Mouse (Mus musculus) kidney, postnatal 0 days (tissue): ENCODE results near the gene Dhx16. TPM values are rescaled to one million over a fixed set of nuclear protein-coding genes. Genes with fewer than 3 reads are reported as not detected.

Experiments used
- ATAC-seq: fragments of 200-750 bp; cut with Nextera tagmentation; replicated peaks from 2 replicates; pipeline ENCODE4 v1.8.0; 2017; ENCODE audit warnings: low read depth, moderate number of reproducible peaks, moderate TSS enrichment, moderate library complexity; ENCODE audit not compliant: low FRiP score
- DNase-seq: peaks from one replicate; pipeline ENCODE4 v3.0.0-alpha.2; 2016; ENCODE audit warnings: low spot score
- H3K27ac ChIP-seq: fragments of 300-500 bp; sonication (generic); 2 replicates; pipeline ENCODE4 v1.5.1; 2014; ENCODE audit warnings: mild to moderate bottlenecking
- H3K27me3 ChIP-seq: fragments of 300-500 bp; sonication (generic); 2 replicates; pipeline ENCODE4 v1.6.1; 2014; ENCODE audit warnings: low read length, mixed read lengths; ENCODE audit not compliant: insufficient read depth
- H3K36me3 ChIP-seq: fragments of 300-500 bp; sonication (generic); 2 replicates; pipeline ENCODE4 v1.6.1; 2014; ENCODE audit warnings: low read length, mixed read lengths; ENCODE audit not compliant: insufficient read depth
- H3K4me1 ChIP-seq: fragments of 300-500 bp; sonication (generic); replicated peaks from 2 replicates; pipeline ENCODE4 v1.6.1; 2014; ENCODE audit warnings: antibody characterized with exemption, low read length, mixed read lengths; ENCODE audit not compliant: insufficient read depth
- H3K4me2 ChIP-seq: fragments of 300-500 bp; sonication (generic); 2 replicates; pipeline ENCODE4 v1.6.1; 2014; ENCODE audit warnings: mild to moderate bottlenecking, low read length, moderate library complexity, mixed read lengths
- H3K4me3 ChIP-seq: fragments of 300-500 bp; sonication (generic); replicated peaks from 2 replicates; pipeline ENCODE4 v1.5.1; 2014; ENCODE audit warnings: low read depth, low read length
- H3K9ac ChIP-seq: fragments of 300-500 bp; sonication (generic); 2 replicates; pipeline ENCODE4 v1.6.1; 2014; ENCODE audit warnings: low read depth, low read length
- H3K9me3 ChIP-seq: fragments of 300-500 bp; sonication (generic); replicated peaks from 2 replicates; pipeline ENCODE4 v1.6.1; 2016; ENCODE audit warnings: low read length, inconsistent platforms, mixed read lengths
- CTCF ChIP-seq: IDR thresholded peaks from 2 replicates; pipeline ENCODE4 v1.5.1; 2016; ENCODE audit warnings: antibody characterized with exemption, low read depth, mild to moderate bottlenecking, moderate library complexity
- WGBS: fragments of 180-500 bp; shearing (Covaris S2); extraction: QIAGEN DNeasy Blood & Tissue Kit; methylation state at CpG from one replicate; pipeline ENCODE4 v1.1.7; 2014; 5-methylcytosine and 5-hydroxymethylcytosine counted together
- polyA plus RNA-seq: library from polyadenylated mRNA; unstranded; fragments of >200 nt; fragmentation: Nextera tagmentation; extraction: Ambion mirVana; gene quantifications from 2 replicates; pipeline ENCODE4 v1.2.1, GENCODE M21; 2015

The Dhx16 gene
- polyA plus RNA-seq, 1 experiment from 2014 or later = 29.2 TPM

DNA sequence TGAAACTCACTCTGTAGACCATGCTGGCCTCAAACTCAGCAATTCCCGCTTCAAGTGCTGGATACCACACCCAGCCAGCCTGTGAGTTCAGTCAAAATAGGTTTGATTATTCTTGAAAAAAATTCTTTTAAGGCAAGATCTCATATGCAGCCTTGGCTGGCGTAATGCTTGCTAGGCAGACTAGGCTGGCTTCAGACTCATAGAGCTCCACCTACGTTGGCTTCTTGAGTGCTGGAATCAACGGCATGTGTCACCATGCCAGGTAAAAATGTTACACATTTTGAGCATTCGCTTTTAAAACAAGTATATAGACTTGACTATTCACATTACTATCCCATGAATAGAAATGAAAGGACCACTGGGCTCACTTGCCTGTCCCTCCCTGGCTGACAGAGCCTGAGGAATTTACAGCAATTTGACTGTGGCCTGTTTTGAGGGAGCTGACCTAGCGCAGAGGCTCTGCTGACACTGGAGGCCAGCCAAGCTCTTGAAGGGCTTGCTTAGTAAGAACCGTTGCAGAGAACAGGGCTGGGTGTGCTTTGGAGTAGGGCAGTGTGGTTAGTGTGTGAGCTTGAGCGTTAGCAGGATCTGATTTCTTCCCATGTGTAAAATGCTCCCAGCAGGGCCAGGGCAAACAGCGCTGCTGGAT is 23.8 kb downstream of the Dhx16 start:
- Histone ChIP-seq H3K27me3 (no peaks in the 10 kb centered on the region), H3K9me3 (no peaks in the 10 kb centered on the region), H3K9ac (no peak overlapping the region), H3K27ac (no peak overlapping the region), H3K4me3 (no peak overlapping the region), H3K4me2 (no peak overlapping the region), H3K4me1 (no peaks in the 10 kb centered on the region), H3K36me3 (peaks cover 19% of the 10 kb centered on the region)
- TF ChIP-seq CTCF = no peak
- ATAC-seq (no peak), DNase-seq (peak; percentile 50)
- 72% methylated on average over 9 of the region's 9 CpGs for WGBS

DNA sequence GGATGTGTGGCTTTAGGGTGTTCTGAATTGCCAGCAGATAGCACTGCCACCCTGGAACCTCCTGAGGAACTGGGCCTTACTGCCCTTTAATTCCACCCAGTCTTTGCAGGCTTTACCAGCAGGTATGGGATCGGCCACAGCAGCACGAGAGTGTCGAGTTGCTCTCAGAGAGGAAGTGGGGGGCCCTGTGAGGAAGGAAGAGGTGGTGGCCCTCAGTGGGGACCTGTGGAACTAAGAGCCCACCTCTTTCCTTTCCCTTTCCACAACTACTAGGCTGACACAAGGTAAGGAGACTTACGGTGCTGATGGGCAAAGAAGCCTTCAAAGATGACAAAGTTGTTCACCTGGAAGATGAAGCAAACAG is 24.4 kb downstream of the Dhx16 start:
- no peak for ATAC-seq
- Histone ChIP-seq H3K4me3 (no peak overlapping the region), H3K36me3 (peaks cover 19% of the 10 kb centered on the region), H3K9ac (no peak overlapping the region), H3K9me3 (no peaks in the 10 kb centered on the region), H3K27ac (no peak overlapping the region), H3K27me3 (no peaks in the 10 kb centered on the region), H3K4me1 (peaks cover 2% of the 10 kb centered on the region; the same call in 1 of the 2 replicates), H3K4me2 (no peak overlapping the region)
- no peak for DNase-seq
- WGBS = 57% methylated on average over 4 of the region's 4 CpGs
- no peak for TF ChIP-seq CTCF

DNA sequence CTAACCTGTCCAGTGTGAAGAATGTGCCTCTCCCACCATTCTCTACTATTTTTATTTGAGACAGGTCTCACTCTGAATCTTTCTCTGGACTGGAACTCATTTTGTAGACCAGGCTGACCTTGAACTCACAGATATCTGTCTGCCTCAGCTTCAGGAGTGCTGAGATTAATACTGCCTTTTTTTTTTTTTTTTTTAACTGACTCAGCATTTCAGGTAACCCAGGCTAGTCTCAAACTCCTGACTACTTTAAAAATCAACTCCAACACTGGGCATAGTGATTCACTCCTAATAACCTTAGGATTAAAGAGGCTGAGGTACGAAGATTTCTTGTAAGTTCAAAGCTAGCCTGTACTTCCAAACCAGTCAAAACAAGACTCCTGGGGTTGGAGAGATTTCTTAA is 26.0 kb downstream of the Dhx16 start:
- Histone ChIP-seq H3K36me3 (peaks cover 11% of the 10 kb centered on the region; the same call in 1 of the 2 replicates), H3K9ac (no peak overlapping the region), H3K27ac (no peak overlapping the region), H3K4me2 (no peak overlapping the region), H3K27me3 (no peaks in the 10 kb centered on the region), H3K4me3 (no peak overlapping the region), H3K4me1 (peaks cover 8% of the 10 kb centered on the region; the same call in 1 of the 2 replicates), H3K9me3 (no peaks in the 10 kb centered on the region)
- ATAC-seq = no peak
- WGBS = 97% methylated on average over 1 of the region's 1 CpGs
- TF ChIP-seq CTCF = no peak
- no peak for DNase-seq

DNA sequence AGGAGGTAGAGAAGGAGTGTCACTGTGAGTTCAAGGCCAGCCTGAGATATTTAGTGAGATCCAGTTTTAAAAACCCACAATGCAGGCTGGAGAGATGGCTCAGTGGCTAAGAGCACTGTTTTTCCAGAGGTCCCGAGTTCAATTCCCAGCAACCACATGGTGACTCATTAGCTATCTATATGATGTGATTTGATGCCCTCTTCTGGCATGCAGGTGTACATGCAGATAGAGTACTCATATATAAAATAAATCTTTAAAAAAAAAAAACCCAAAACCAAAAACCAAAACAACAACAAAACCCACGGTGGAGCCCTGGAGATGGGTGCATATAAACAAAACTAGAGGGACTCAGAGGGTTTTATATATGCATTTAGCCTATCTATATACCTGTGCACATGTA is 28.0 kb downstream of the Dhx16 start:
- peaks cover 16% of the 10 kb centered on the region; the same call in 1 of the 2 replicates for H3K36me3 ChIP-seq

DNA sequence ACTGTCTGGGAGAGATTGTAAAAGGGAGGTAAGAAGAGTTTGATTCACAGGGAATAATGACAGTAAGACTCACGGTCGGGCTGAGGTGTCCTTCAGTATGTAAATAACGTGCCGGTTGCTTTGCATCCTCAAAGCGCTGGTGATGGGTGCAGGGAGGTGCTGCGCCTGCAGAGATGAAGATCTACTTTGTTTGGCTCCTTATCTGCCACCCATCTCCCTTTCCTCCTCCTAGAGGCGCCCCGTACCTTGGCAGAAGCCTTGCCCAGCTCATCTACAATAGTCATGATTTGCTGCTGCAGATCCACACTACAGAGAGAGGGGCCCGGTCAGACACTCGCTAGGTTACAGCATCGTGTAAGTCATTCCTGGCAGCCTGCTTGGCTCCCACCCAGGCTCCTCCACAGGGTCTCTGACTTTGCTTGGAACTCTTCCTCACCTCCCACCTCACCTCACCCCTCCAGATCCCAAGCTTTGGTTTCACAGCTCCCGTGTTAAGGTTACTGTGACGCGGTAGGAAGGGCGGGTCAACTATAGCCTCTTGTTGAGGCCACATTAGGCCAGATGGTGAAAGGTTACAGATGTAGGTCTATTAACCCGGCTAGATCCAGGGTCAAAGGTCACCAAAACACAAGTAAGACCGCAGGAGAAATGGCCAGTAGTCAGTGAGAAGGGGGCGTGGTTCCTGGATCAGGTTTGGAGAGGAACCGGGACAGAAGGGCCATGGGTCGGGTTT is 29.7 kb downstream of the Dhx16 start:
- H3K4me3 ChIP-seq = peak overlapping the region; percentile 65
- WGBS = 16% methylated on average over 20 of the region's 20 CpGs
- peak overlapping the region; percentile 38 for H3K27ac ChIP-seq
- no peaks in the 10 kb centered on the region for H3K9me3 ChIP-seq
- DNase-seq (no peak), ATAC-seq (peak; percentile 5; the same call in 1 of the 2 replicates)
- H3K4me1 ChIP-seq = peaks cover 8% of the 10 kb centered on the region; the same call in 1 of the 2 replicates
- H3K4me2 ChIP-seq = peak overlapping the region; percentile 88
- H3K36me3 ChIP-seq = peaks cover 19% of the 10 kb centered on the region; the same call in 1 of the 2 replicates
- H3K9ac ChIP-seq = peak overlapping the region; percentile 68
- no peak for TF ChIP-seq CTCF
- H3K27me3 ChIP-seq = no peaks in the 10 kb centered on the region

More for the DNA sequence above, 28.0 kb downstream of the Dhx16 start:
- Histone ChIP-seq H3K4me2 (no peak overlapping the region), H3K27ac (no peak overlapping the region), H3K9me3 (no peaks in the 10 kb centered on the region), H3K27me3 (no peaks in the 10 kb centered on the region), H3K9ac (no peak overlapping the region), H3K4me1 (peaks cover 8% of the 10 kb centered on the region; the same call in 1 of the 2 replicates), H3K4me3 (no peak overlapping the region)
- DNase-seq (no peak), ATAC-seq (no peak)
- TF ChIP-seq CTCF = peak; percentile 47; the same call in 1 of the 2 replicates
- 80% methylated on average over 2 of the region's 2 CpGs for WGBS

DNA sequence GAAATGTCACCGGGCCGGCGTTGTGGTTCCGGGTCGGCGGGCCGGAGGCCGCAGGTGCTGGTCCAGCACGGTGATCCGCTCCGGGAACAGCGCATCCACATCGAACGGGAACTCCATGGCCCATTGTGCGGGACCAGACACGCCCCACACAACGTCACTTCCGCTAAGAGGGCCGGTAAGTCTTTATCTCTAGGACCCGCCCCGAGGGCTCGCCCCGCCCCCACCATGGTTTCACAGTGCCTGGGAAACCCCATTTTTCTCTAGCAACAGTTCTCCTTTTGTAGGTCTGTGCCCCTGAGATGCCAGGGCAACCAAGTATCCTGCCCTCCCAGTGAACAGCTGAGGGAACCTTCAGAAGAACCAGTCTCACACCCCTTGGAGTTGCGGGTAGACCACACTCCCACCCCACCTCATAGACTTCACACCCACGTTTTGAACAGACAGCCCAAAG is 30.3 kb downstream of the Dhx16 start, which contains the start of gene Atat1:
Atat1 (minus strand) TSS at position 157 of the 451 bp plus-strand sequence.
- ATAC-seq (peak; percentile 90), DNase-seq (peak; percentile 96)
- 0 out of 2 replicates have a peak, but pooled peaks cover 19% of the 10 kb centered on the region for H3K36me3 ChIP-seq
- H3K4me1 ChIP-seq = peaks cover 8% of the 10 kb centered on the region; the same call in 1 of the 2 replicates
- WGBS = 7% methylated on average over 25 of the region's 25 CpGs
- no peak for TF ChIP-seq CTCF
- H3K9ac ChIP-seq = peak within 1 kb of the TSS; percentile 68
- no peaks in the 10 kb centered on the region for H3K9me3 ChIP-seq
- peak within 1 kb of the TSS; percentile 65 for H3K4me3 ChIP-seq
- peak within 1 kb of the TSS; percentile 38 for H3K27ac ChIP-seq
- H3K4me2 ChIP-seq = peak within 1 kb of the TSS; percentile 88
- H3K27me3 ChIP-seq = no peaks in the 10 kb centered on the region
